Mouse (Mus musculus) CH12.LX (cell line): ENCODE results near the gene Slamf8. TPM values are rescaled to one million over a fixed set of nuclear protein-coding genes. Genes with fewer than 3 reads are reported as not detected.

Experiments
- DNase-seq: peaks from one replicate; pipeline ENCODE4 v3.0.0-alpha.2; 2013; ENCODE audit errors: extremely low read depth
- H3K27ac ChIP-seq: 2 replicates; pipeline ENCODE4 v1.5.1; 2012; ENCODE audit warnings: low read depth, mild to moderate bottlenecking, control low read depth, moderate library complexity; ENCODE audit not compliant: insufficient read depth
- H3K27me3 ChIP-seq: replicated peaks from 2 replicates; pipeline ENCODE3; 2012; ENCODE audit warnings: inconsistent platforms
- H3K36me3 ChIP-seq, 2 experiments: replicated peaks in 1 of 2; 2 replicates each; pipeline versions ENCODE3 to v1.6.1; 2012; ENCODE audit warnings: inconsistent platforms in 1 of 2, low read length in 1 of 2, mild to moderate bottlenecking in 1 of 2, mixed read lengths in 1 of 2, moderate library complexity in 1 of 2; ENCODE audit not compliant: control insufficient read depth in 1 of 2, insufficient read depth in 1 of 2
- H3K4me1 ChIP-seq, 2 experiments: 2 replicates each; pipeline ENCODE4 v1.6.1; 2012; ENCODE audit warnings: inconsistent platforms in 1 of 2, moderate library complexity in 1 of 2; ENCODE audit not compliant: insufficient read depth in 2 of 2, control insufficient read depth in 1 of 2
- H3K4me2 ChIP-seq: 2 replicates; pipeline ENCODE4 v1.6.1; 2012; ENCODE audit warnings: low read depth, mild to moderate bottlenecking, control low read depth; ENCODE audit not compliant: poor library complexity, insufficient read depth, severe bottlenecking
- H3K4me3 ChIP-seq, 3 experiments: fragments of 150-350 bp in 1 of 3; sonication (generic) in 1 of 3; replicated peaks in 1 of 3; 2 replicates each; pipeline versions ENCODE3 to v1.5.1; 2011 to 2012; ENCODE audit warnings: low read depth in 2 of 3, low read length in 2 of 3, mild to moderate bottlenecking in 2 of 3, moderate library complexity in 2 of 3, control low read depth in 1 of 3, improper control_type of control experiment in 1 of 3, inconsistent platforms in 1 of 3, mixed read lengths in 1 of 3; ENCODE audit not compliant: poor library complexity in 1 of 3
- H3K79me2 ChIP-seq: replicated peaks from 2 replicates; pipeline ENCODE4 v1.6.1; 2012; ENCODE audit warnings: mild to moderate bottlenecking, moderate library complexity; ENCODE audit not compliant: control insufficient read depth, poor library complexity, insufficient read depth, severe bottlenecking; ENCODE audit errors: extremely low read depth
- H3K9ac ChIP-seq: 2 replicates; pipeline ENCODE4 v1.6.1; 2012; ENCODE audit warnings: low read depth, mild to moderate bottlenecking, control low read depth, moderate library complexity; ENCODE audit not compliant: insufficient read depth
- H3K9me3 ChIP-seq: replicated peaks from 2 replicates; pipeline ENCODE3; 2012; ENCODE audit warnings: low read length, inconsistent platforms, mixed read lengths
- BHLHE40 ChIP-seq: IDR thresholded peaks from 2 replicates; pipeline ENCODE4 v1.6.1; 2011; ENCODE audit warnings: mild to moderate bottlenecking, low read depth, low read length, improper control_type of control experiment
- CHD1 ChIP-seq: IDR thresholded peaks from 2 replicates; pipeline ENCODE4 v1.6.1; 2012; ENCODE audit warnings: low read depth, low read length, improper control_type of control experiment, inconsistent platforms
- CHD2 ChIP-seq: IDR thresholded peaks from 2 replicates; pipeline ENCODE4 v1.6.1; 2011; ENCODE audit warnings: low read length, improper control_type of control experiment
- CTCF ChIP-seq, 2 experiments: IDR thresholded peaks in 1 of 2; conservative IDR thresholded peaks in 1 of 2; 2 replicates each; pipeline ENCODE4 v1.5.1; 2011 to 2012; ENCODE audit warnings: low read depth in 2 of 2, low read length in 2 of 2, improper control_type of control experiment in 1 of 2, inconsistent platforms in 1 of 2, mild to moderate bottlenecking in 1 of 2, moderate library complexity in 1 of 2
- ELF1 ChIP-seq: IDR thresholded peaks from 2 replicates; pipeline ENCODE4 v1.6.1; 2014; ENCODE audit warnings: low read depth, mild to moderate bottlenecking, inconsistent platforms, low read length, improper control_type of control experiment
- EP300 ChIP-seq: IDR thresholded peaks from 2 replicates; pipeline ENCODE4 v1.6.1; 2011; ENCODE audit warnings: low read length, improper control_type of control experiment
- IRF4 ChIP-seq: IDR thresholded peaks from 2 replicates; pipeline ENCODE4 v1.6.1; 2014; ENCODE audit warnings: low read depth, mild to moderate bottlenecking, inconsistent platforms, low read length, improper control_type of control experiment
- JUND ChIP-seq: conservative IDR thresholded peaks from 2 replicates; pipeline ENCODE4 v1.6.1; 2011; ENCODE audit warnings: low read depth, low read length, improper control_type of control experiment
- KAT2A ChIP-seq: IDR thresholded peaks from 2 replicates; pipeline ENCODE4 v1.6.1; 2012; ENCODE audit warnings: low read length, improper control_type of control experiment, inconsistent platforms; ENCODE audit not compliant: insufficient replicate concordance
- MAZ ChIP-seq: IDR thresholded peaks from 2 replicates; pipeline ENCODE4 v1.6.1; 2012; ENCODE audit warnings: low read depth, mild to moderate bottlenecking, inconsistent platforms, low read length, improper control_type of control experiment, moderate library complexity
- MEF2A ChIP-seq: IDR thresholded peaks from 2 replicates; pipeline ENCODE4 v1.6.1; 2014; ENCODE audit warnings: low read depth, mild to moderate bottlenecking, inconsistent platforms, low read length, improper control_type of control experiment, borderline replicate concordance
- MXI1 ChIP-seq: IDR thresholded peaks from 2 replicates; pipeline ENCODE4 v1.6.1; 2011; ENCODE audit warnings: mild to moderate bottlenecking, low read depth, low read length, improper control_type of control experiment
- MYC ChIP-seq: IDR thresholded peaks from 2 replicates; pipeline ENCODE4 v1.6.1; 2011; ENCODE audit warnings: low read depth, mild to moderate bottlenecking, improper control_type of control experiment, low read length
- PAX5 ChIP-seq: IDR thresholded peaks from 2 replicates; pipeline ENCODE4 v1.6.1; 2012; ENCODE audit warnings: low read length, inconsistent platforms, mixed read lengths
- RAD21 ChIP-seq: IDR thresholded peaks from 2 replicates; pipeline ENCODE4 v1.6.1; 2011; ENCODE audit warnings: low read depth, mild to moderate bottlenecking, low read length, improper control_type of control experiment, moderate library complexity
- TCF12 ChIP-seq: IDR thresholded peaks from 2 replicates; pipeline ENCODE4 v1.6.1; 2014; ENCODE audit warnings: low read depth, mild to moderate bottlenecking, inconsistent platforms, low read length, improper control_type of control experiment
- UBTF ChIP-seq: IDR thresholded peaks from 2 replicates; pipeline ENCODE4 v1.6.1; 2012; ENCODE audit warnings: low read depth, mild to moderate bottlenecking, inconsistent platforms, low read length, improper control_type of control experiment, moderate library complexity
- USF1 ChIP-seq: IDR thresholded peaks from 2 replicates; pipeline ENCODE4 v1.6.1; 2014; ENCODE audit warnings: low read depth, mild to moderate bottlenecking, inconsistent platforms, low read length, improper control_type of control experiment
- ZKSCAN1 ChIP-seq: IDR thresholded peaks from 2 replicates; pipeline ENCODE4 v1.6.1; 2012; ENCODE audit warnings: low read depth, inconsistent platforms, low read length, improper control_type of control experiment, borderline replicate concordance
- dilution Hi-C: fragments of 300-500 bp; cut with MboI; formaldehyde crosslinking; loops from 2 replicates; pipeline ENCODE4 v1.14.3; 2020; ENCODE audit warnings: low sequenced_read_pairs; ENCODE audit not compliant: extremely low pct_unique_long_range_greater_than_20kb, extremely low pct_ligation_motif_present
- in situ Hi-C: fragments of 300-500 bp; cut with MboI; formaldehyde crosslinking; loops from 3 replicates; pipeline ENCODE4 v1.14.3; 2019; ENCODE audit warnings: low sequenced_read_pairs, low pct_ligation_motif_present, low pct_unique_long_range_greater_than_20kb, mixed read lengths
- polyA plus RNA-seq: library from polyadenylated mRNA; unstranded; fragments of >175 nt; gene quantifications from 2 replicates; pipeline ENCODE4 v1.2.1, GENCODE M21; 2012; ENCODE audit warnings: low read depth; ENCODE audit not compliant: insufficient read length
- total RNA-seq, 2 experiments: library from RNA; depleted of rRNA; stranded (reverse); fragments of 300-350 nt in 1 of 2; fragments of >200 nt in 1 of 2; gene quantifications; 2 replicates each; pipeline ENCODE4 v1.2.3; 2012 to 2014

Gene Slamf8
- total and polyA plus RNA-seq, 3 experiments, result 0.30 to 1.8 (median 1.1) TPM

DNA sequence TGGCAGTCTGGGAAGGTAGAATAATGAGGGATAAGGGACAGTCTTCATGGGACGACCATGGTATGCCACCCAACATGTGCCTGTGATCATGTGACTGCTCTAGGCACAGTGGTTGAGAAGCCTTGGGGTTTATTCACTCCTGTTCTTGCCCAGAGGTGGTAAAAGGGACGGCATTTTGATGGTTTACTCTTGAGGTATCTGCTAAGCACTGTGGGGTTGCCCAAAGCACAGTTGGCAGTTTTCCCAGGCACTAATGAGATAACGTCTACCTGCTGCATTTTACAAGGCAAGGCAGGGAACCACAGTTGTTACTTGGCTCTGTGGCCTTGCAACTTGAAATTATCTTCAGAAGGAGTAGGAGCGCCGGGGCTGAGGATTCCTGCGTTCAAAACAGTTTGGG lies 50.5 kb downstream of the Slamf8 start:
- no peak for DNase-seq
- H3K36me3 ChIP-seq, result no peaks in the 10 kb centered on the region
- H3K9me3 ChIP-seq, result no peaks in the 10 kb centered on the region
- no peaks in the 10 kb centered on the region for H3K79me2 ChIP-seq
- H3K4me2 ChIP-seq, result no peak overlapping the region
- dilution Hi-C loops (no loop called here), in situ Hi-C loops (no loop called here)
- peaks cover 0 to 5% of the 10 kb centered on the region in 2 experiments; a peak in 2 of 4 replicates for H3K4me1 ChIP-seq
- H3K9ac ChIP-seq, result no peak overlapping the region
- H3K27me3 ChIP-seq, result peaks cover 19% of the 10 kb centered on the region
- TF ChIP-seq CHD1 (no peak), JUND (no peak), MXI1 (no peak), CTCF (conservative IDR thresholded peaks at IDR 0.05 in 1 of 2, IDR thresholded peaks at IDR 0.05 in 1 of 2; ENCODE audit: low read depth in 2 of 2, low read length in 2 of 2) (no peak), MAZ (no peak), MYC (no peak), PAX5 (no peak), IRF4 (no peak), BHLHE40 (no peak)
- TF ChIP-seq, all 38 proteins: peak for 0
- Histone ChIP-seq H3K27ac (no peak overlapping the region), H3K4me3 (no peak overlapping the region)

DNA sequence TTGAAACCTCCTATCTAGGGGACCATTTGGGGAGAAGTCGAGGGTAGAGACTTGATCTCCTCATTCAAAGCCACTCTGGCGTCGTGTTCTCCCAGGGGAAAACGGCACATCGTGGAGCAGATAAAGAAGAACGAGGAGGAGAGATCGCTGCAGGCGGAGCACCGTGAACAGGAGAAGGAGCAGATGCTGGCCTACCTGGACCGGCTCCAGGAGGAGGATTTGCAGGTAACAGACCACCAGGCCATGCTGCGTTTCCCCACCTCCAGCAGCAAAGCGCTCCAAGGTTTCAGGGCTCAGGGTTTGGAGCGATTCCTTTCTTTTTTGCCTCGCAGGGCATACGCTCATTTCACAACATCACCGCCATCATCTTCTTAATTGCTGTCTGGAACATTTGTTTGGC lies 55.3 kb downstream of the Slamf8 start:
- Histone ChIP-seq H3K4me2 (no peak overlapping the region), H3K79me2 (no peaks in the 10 kb centered on the region), H3K27ac (no peak overlapping the region), H3K9me3 (no peaks in the 10 kb centered on the region), H3K36me3 (no peaks in the 10 kb centered on the region), H3K9ac (no peak overlapping the region), H3K27me3 (peaks cover 36% of the 10 kb centered on the region), H3K4me3 (no peak overlapping the region), H3K4me1 (peaks cover 4 to 16% of the 10 kb centered on the region in 2 experiments)
- no peak for DNase-seq
- dilution Hi-C loops (no loop called here), in situ Hi-C loops (no loop called here)
- TF ChIP-seq ELF1 (no peak), UBTF (no peak), MAZ (no peak), CTCF (conservative IDR thresholded peaks at IDR 0.05 in 1 of 2, IDR thresholded peaks at IDR 0.05 in 1 of 2; ENCODE audit: low read depth in 2 of 2, low read length in 2 of 2) (no peak), KAT2A (no peak), TCF12 (no peak), EP300 (no peak), RAD21 (no peak), MXI1 (no peak), MEF2A (no peak), ZKSCAN1 (no peak), USF1 (no peak), JUND (no peak), CHD2 (no peak)
